Mouse (Mus musculus): Measurements from ENCODE around the gene Trim25.

Gene Trim25

GRCm38 (mm10) chr11:88998974-88999722 lies at the start of gene Trim25:
TSS of gene Trim25 (plus strand) at chr11:88999376.
- in situ Hi-C loops (cut with MboI, MseI), result no loop called here

GRCm38 (mm10) chr11:88949802-88950639 lies 49.2 kb upstream of the Trim25 start:
- in situ Hi-C loops (cut with MboI, MseI), result no loop called here

- in situ Hi-C loops (cut with MboI, MseI), result no loop called here
Measured at GRCm38 (mm10) chr11:88950640-88951250, 48.4 kb upstream of the Trim25 start.

DNA sequence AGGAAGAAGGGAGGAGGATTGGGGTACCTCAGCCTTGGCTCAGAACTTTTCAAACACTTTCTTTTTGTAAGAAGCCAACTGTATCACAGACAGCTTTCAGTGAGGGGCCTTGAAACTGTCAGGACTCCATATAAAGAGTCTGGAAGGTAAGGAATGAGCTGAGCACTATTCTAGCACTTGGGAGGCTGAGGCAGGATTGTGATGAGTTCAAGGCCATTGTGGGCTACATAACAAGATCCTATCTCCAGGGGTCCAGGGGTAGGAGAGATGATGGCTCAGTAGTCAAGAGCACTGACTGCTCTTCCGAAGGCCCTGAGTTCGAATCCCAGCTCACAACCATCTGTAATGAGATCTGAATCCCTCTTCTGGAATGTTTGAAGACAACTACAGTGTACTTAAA lies 47.6 kb upstream of the Trim25 start:
- in situ Hi-C loops (cut with MboI, MseI), result no loop called here

DNA sequence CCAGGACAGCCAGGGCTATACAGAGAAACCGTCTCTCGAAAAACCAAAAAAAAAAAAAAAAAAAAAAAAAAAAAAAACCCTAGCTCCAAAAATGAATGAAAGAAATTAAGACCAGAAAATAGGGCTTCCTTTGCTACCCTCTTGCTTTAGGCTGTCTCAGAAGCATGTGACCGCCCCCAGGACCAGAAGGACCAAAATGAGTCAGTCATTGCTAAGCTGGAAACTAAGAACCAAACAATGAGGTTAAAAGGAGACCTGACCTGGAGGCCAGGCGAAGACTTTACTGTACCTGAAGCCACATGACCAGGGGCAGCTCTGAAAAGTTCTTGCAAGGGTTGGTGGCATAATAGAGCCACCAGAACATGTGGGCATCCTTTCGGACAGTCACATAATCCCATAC lies 47.1 kb upstream of the Trim25 start:
- in situ Hi-C loops (cut with MboI, MseI), result no loop called here

GRCm38 (mm10) chr11:88953582-88953981 lies 45.6 kb upstream of the Trim25 start:
- in situ Hi-C loops (cut with MboI, MseI), result no loop called here

DNA sequence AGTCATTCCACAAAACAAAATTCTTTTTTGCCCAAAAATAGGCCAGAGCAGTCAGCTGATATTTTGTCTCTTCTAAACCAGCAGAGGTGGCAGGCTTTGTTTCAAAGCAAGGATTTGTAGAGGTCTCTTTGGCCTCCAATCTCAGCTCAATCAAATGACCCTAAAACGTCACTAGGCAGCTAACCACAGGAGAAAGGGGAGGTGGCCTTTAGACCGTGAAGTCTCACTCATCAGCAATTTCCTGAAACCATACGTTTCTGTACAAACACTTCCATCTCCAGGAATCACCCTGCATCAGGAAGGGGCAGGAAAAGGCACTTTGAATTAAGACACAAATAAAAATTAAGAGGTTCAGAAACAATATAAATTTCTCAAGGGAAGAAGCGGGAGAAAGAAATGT lies 44.4 kb upstream of the Trim25 start:
- in situ Hi-C loops (cut with MboI, MseI), result no loop called here

DNA sequence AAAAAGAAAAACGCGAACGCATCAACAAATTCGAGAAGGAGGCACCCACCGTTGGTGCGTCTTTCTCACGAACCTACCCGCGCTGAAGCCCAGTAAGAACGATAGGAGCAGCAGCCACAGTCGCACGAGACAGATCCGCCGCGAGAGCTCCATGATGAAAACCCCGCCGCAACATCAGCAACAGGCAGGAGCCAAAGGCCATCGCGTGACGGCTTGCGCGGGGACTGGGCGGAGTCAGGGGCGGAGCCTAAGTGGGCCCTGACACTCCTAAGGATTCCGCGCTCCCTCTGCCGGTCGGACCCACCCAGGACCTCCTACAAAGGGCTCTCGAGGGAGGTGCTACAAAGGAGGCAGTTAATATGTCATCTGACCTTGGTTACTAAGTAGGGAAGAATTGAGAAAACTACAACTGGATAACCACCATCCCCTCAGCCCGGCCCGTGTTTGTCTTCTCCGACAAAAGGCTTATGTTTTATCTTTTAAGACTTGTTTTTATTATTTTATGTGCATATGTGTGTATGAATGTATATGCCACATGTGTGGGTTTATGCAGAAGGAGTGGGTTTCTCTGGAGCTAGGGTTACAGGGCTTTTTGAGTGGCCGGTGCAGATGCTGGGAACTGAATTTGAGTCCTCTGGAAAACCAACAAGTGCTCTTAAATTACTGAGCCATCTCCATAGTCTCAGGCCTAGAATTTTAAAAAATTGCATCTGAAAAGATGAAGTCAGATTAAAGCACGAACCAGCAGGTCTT lies 43.8 kb upstream of the Trim25 start, which contains the start of gene Scpep1:
Gene Scpep1, minus strand, starts transcription at position 249 of the 753 bp plus-strand sequence.
- in situ Hi-C loops (cut with MboI, MseI), result no loop called here

DNA sequence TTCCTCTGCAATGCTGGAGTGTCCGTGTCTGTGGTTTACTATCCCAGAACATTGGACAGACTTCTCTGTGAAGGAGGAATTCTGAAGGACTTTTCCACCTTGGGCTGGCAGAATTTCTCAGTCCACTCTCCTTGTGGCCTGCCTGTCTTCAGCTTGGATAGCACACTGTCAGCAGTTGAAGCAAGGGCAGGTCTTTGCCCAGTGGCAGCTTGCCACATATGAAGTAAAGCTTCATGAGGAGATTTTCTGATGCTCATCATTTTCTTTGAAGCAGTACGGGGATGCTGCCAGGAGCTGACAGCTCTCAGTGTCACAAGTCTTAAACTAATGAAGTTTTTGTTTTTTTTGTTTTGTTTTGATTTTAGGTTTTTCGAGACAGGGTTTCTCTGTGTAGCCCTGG lies 40.3 kb upstream of the Trim25 start:
- in situ Hi-C loops (cut with MboI, MseI), result no loop called here

DNA sequence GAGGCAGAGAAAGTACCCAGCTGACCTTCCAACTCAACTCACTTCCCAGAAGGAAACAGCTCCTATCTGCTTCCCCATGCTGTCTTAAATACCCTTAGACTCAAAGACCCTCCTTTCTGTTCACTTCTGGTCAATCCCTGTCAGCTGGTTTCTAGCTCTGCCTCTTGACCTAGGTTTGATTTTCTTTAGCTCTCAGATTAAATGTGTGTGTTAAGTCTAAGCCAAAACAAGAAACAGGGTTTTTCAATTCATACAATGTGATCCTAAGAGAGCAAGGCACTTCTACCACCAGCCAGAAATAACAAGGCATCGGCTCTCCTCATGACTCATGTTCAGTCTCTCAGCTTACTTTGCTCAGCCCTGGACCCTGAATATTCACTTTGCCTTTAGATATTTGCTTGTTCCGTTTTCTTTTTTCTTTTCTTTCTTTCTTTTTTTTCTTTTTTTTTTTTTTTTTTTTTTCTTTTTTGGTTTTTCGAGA lies 32.3 kb upstream of the Trim25 start, which contains the start of gene Elobl:
Gene Elobl, minus strand, starts transcription at position 51 of the 481 bp plus-strand sequence.
- in situ Hi-C loops (cut with MboI, MseI), result loop anchor here (5.0 kb wide), 1 partner anchor 60 kb away; no protein-coding TSS in a partner anchor

DNA sequence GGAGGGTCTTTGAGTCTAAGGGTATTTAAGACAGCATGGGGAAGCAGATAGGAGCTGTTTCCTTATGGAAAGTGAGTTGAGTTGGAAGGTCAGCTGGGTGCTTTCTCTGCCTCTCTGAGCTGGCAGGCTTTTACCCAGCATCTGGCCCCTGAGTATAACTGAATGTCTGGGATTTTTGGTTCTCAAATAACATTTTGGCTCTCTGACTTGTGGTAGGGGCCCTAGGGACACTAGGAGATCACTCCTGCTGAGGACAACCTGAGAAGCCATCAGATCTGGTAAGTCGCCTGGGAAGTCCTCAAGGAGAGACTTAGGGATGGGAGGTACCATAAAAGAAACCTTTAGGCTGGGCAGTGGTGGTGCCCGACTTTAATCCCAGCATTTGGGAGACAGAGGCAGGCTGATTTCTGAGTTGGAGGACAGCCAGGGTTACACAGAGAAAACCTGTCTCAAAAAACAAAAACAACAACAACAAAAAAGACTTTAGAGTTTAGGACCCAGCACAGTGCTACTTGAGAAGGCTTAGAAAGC lies 28.9 kb upstream of the Trim25 start, which contains the start of gene Coil:
Gene Coil, plus strand, starts transcription at position 51 of the 531 bp plus-strand sequence.
- in situ Hi-C loops (cut with MboI, MseI), result no loop called here

DNA sequence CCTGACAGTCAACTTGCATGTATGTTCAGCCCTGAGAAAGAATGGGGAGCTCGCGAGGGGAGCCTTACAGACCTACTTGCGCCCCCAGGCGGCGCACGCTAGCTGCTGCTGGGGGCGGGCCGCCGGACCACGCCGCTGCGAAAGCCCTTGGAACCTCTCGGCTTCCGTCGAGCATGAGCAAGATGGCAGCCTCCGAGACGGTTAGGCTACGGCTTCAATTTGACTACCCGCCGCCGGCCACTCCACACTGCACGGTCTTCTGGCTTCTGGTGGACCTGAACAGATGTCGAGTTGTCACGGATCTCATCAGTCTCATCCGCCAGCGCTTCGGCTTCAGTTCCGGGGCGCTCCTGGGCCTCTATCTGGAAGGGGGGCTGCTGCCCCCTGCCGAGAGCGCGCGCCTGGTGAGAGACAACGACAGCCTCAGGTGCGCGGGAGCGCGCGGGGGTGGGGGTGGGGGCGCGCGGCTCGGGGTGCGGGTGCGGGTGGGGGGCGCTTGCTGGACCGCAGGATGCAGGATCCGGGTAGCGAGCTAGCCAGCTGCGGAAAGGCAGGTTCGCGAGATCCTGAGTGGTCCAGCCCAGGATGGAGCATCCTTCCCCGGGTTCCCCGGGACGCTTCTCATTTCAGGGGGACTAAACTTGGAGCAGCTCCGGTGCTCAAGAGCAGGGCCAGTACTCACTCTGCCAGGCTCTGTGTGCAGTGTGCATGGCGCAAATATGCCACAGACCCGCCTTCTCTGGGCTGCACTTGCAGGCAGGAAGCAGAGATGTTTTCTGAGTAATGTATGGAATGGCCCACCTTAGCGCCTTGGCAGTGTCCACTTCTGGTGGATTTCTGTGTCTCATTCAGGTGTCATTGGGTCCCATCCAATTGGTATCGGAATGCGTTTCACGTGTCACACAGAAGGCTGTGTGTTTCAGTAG lies 25.1 kb upstream of the Trim25 start:
- in situ Hi-C loops (cut with MboI, MseI), result no loop called here

DNA sequence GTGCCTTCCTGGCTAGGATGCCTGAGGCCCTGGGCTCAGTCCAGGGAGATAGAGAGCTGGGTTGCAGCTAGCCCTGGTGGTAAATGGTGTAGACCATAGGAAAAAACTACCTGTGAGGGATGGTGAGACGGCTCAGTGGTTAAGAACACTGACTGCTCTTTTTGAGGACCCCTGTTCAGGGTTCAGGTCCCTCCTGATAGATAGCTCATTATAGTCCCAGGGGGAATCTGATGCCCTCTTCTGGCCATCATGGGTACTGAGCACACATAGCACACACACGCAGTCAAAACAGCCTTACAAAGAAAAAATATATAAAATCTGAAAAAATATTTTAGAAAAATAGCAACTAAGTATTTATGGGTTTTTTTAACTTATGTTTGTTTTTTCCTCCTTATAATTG lies 22.9 kb upstream of the Trim25 start:
- in situ Hi-C loops (cut with MboI, MseI), result no loop called here

DNA sequence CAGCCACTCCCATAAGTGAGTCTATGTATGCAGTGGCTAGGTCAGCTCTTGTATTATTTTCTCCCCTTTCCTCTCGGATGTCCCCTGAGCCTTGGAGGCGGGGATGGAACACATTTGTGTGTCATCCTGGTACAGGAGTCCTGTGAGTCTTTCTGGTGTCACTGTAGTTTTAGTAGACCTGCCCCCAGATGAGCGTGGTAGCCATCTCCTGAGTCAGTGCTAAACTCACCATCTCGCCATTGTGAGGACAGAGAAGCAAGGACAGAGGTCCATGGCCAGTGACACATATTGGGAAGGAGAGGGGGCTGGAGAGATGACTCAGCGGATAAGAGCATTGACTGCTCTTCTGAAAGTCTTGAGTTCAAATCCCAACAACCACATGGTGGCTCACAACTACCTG lies 22.0 kb upstream of the Trim25 start:
- in situ Hi-C loops (cut with MboI, MseI), result no loop called here

DNA sequence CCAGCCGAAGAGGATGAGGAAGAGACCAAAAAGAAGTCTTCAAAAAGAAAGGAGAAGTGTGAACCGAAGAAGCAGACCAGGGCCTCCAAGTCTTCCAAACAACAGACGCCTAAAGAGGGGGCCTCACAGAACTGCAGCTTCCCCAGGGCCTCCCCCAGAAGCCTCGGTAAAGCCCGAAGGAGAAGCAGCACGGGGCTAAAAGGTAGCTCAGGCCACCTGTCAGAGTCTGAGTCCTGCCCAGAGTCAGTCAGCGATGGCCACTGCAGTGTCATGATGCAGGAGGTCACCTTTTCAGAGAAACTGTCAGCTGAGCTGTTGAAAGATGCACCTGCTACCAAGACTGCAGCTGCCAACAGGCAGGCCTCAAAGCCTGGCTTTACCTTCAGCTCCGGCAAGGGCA lies 17.8 kb upstream of the Trim25 start:
- in situ Hi-C loops (cut with MboI, MseI), result no loop called here

- in situ Hi-C loops (cut with MboI, MseI), result no loop called here
Measured at GRCm38 (mm10) chr11:88986616-88987015, 12.6 kb upstream of the Trim25 start.

GRCm38 (mm10) chr11:88988956-88989355 lies 10.2 kb upstream of the Trim25 start:
- in situ Hi-C loops (cut with MboI, MseI), result no loop called here

DNA sequence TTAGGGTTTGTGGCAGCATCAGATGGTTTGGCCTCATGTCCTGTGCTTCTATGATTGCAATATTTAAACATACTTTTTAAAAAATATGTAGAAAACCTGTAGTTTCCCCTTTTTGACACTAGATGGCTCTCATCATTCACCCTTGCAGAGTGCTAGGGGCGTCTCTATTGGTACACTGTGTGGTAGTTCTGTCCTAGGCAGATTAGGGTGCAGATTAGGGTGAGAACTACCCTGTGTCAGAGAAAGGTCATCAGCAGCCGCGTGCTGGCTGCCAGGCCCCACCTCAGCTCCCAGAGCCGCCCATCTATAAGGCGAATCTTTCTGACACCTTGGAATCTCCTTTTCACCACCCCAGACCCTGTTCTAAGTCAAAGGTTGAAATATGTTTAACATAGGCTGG lies 9.6 kb upstream of the Trim25 start:
- in situ Hi-C loops (cut with MboI, MseI), result no loop called here

DNA sequence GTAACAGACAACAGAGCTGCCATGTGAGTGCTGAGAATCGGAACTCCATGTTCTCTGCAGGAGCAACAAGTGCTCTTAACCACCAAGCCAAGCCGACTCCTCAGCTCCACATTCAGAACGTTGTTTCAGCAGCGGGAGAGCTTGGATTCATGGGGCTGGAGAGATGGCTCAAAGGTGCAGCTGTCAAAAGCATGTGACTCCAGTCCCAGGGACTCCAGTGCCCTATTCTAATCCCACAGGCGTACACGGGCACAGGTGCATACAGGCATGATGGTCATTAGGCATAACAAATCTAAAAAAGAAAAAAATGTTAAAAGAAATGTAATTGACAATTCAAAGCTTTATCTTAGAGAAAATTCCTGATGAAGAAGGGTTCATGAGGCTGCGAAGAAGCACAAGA lies 6.0 kb upstream of the Trim25 start:
- in situ Hi-C loops (cut with MboI, MseI), result no loop called here

GRCm38 (mm10) chr11:88993625-88994024 lies 5.6 kb upstream of the Trim25 start:
- in situ Hi-C loops (cut with MboI, MseI), result no loop called here
